Mouse (Mus musculus): ENCODE data around the gene Rrp8.

DNA sequence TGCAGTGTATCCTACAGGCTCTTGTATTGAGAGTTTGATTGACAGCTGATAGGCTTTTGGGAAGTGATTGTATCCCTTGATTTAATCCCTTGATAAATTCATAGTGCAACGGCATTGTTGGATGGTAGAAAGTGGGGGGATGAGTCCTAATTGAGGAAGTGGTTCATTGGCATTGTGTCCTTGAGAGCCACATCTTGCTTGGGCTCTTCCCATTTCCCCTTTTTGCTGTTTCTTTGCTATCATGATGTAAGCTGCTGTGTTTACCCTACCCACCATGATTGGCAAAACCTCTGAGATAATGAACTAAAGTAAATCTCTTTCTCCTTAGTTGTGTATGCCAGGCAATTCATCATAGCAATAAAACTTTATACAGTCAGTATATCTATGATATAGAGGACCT, 46.3 kb downstream of the Rrp8 start:
- no peak for TF ChIP-seq CTCF (conservative IDR thresholded peaks at IDR 0.05; ENCODE audit: low read length)
- no peak for TF ChIP-seq POU5F1 (IDR thresholded peaks at IDR 0.05; ENCODE audit: borderline replicate concordance, low read length)

All from E14TG2a.4 (cell line).